Mouse (Mus musculus) heart, embryonic 11.5 days (tissue): ENCODE results near the gene Gm17655. TPM values are rescaled to one million over a fixed set of nuclear protein-coding genes. Genes with fewer than 3 reads are reported as not detected.
"Not testable (repeated sequence)": the region's sequence is repeated elsewhere in the genome, so short reads cannot be mapped to it uniquely, and the experiment has no call there.

Experiments
- ATAC-seq: fragments of 200-750 bp; cut with Nextera tagmentation; replicated peaks from 2 replicates; pipeline ENCODE4 v1.8.0; 2017; ENCODE audit warnings: moderate library complexity; ENCODE audit not compliant: insufficient number of reproducible peaks, low FRiP score, low TSS enrichment
- H3K27ac ChIP-seq: fragments of 300-500 bp; sonication (generic); 2 replicates; pipeline ENCODE4 v1.5.1; 2014; ENCODE audit warnings: mild to moderate bottlenecking, low read depth, low read length
- H3K27me3 ChIP-seq: fragments of 300-500 bp; sonication (generic); 2 replicates; pipeline ENCODE4 v1.6.1; 2014; ENCODE audit warnings: mild to moderate bottlenecking, low read length, mixed read lengths; ENCODE audit not compliant: control insufficient read depth, insufficient read depth
- H3K36me3 ChIP-seq: fragments of 300-500 bp; sonication (generic); 2 replicates; pipeline ENCODE4 v1.6.1; 2014; ENCODE audit warnings: mild to moderate bottlenecking, low read length, moderate library complexity, mixed read lengths; ENCODE audit not compliant: control insufficient read depth, insufficient read depth
- H3K4me1 ChIP-seq: fragments of 300-500 bp; sonication (generic); 2 replicates; pipeline ENCODE4 v1.6.1; 2014; ENCODE audit warnings: low read length; ENCODE audit not compliant: control insufficient read depth, insufficient read depth
- H3K4me2 ChIP-seq: fragments of 300-500 bp; sonication (generic); 2 replicates; pipeline ENCODE4 v1.6.1; 2014; ENCODE audit warnings: mild to moderate bottlenecking, moderate library complexity
- H3K4me3 ChIP-seq: fragments of 300-500 bp; sonication (generic); 2 replicates; pipeline ENCODE4 v1.5.1; 2014; ENCODE audit warnings: low read depth, low read length
- H3K9ac ChIP-seq: fragments of 300-500 bp; sonication (generic); 2 replicates; pipeline ENCODE4 v1.6.1; 2014; ENCODE audit warnings: mild to moderate bottlenecking, low read depth, low read length, moderate library complexity
- H3K9me3 ChIP-seq: fragments of 300-500 bp; sonication (generic); replicated peaks from 2 replicates; pipeline ENCODE4 v1.6.1; 2016; ENCODE audit warnings: low read length; ENCODE audit not compliant: control insufficient read depth
- WGBS: fragments of 180-500 bp; shearing (Covaris S2); extraction: QIAGEN DNeasy Blood & Tissue Kit; methylation state at CpG from one replicate; pipeline ENCODE4 v1.1.7; 2014; ENCODE audit not compliant: insufficient replicate concordance; 5-methylcytosine and 5-hydroxymethylcytosine counted together
- polyA plus RNA-seq: library from polyadenylated mRNA; unstranded; fragments of >200 nt; fragmentation: Nextera tagmentation; extraction: Ambion mirVana; gene quantifications from 2 replicates; pipeline ENCODE4 v1.2.1, GENCODE M21; 2014

The Gm17655 gene
- polyA plus RNA-seq, 1 experiment from 2014 or later, result 1.7 TPM

- Histone ChIP-seq H3K9ac (peak overlapping the region; percentile 68), H3K36me3 (no peaks in the 10 kb centered on the region), H3K9me3 (no peaks in the 10 kb centered on the region), H3K4me3 (peak overlapping the region; percentile 50), H3K27me3 (no peaks in the 10 kb centered on the region), H3K4me2 (peak overlapping the region; percentile 81), H3K27ac (no peak overlapping the region; the same call in 1 of the 2 replicates), H3K4me1 (no peaks in the 10 kb centered on the region)
- no peak for ATAC-seq
- WGBS, result 5% methylated on average over 4 of the region's 4 CpGs
Observed at GRCm38 (mm10) chr5:110094847-110095213, 22.5 kb upstream of the Gm17655 start.

GRCm38 (mm10) chr5:110094030-110094846, 21.9 kb upstream of the Gm17655 start, which contains the start of gene Gm35315:
Gene Gm35315 (minus strand): TSS chr5:110094420.
- Histone ChIP-seq H3K4me1 (no peaks in the 10 kb centered on the region), H3K9ac (peak within 1 kb of the TSS; percentile 68), H3K9me3 (no peaks in the 10 kb centered on the region), H3K4me3 (peak within 1 kb of the TSS; percentile 50), H3K27me3 (no peaks in the 10 kb centered on the region), H3K4me2 (peak within 1 kb of the TSS; percentile 81), H3K27ac (no peak within 1 kb of the TSS; the same call in 1 of the 2 replicates), H3K36me3 (no peaks in the 10 kb centered on the region)
- WGBS, result 2% methylated on average over 21 of the region's 25 CpGs
- ATAC-seq, result peak; percentile 98

DNA sequence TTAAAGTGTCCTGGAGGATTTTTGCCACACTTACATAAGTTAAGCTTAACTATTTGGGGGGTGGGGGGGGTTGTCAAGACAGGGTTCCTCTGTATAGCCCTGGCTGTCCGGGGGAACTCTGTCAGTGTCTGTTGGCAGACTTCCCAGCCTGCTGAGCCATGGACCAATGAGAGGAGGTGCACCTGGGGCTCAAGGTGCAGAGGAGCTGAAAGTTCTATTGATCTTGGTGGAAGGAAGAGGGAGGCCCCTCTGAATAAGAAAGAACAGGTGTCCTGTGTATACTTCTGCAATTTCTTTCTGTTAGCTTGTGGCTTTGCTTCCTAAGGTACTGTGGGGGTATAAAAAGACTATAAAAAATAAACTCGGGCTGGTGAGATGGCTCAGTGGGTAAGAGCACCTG, 19.2 kb upstream of the Gm17655 start:
- Histone ChIP-seq H3K27me3 (no peaks in the 10 kb centered on the region), H3K4me2 (no peak overlapping the region), H3K4me3 (no peak overlapping the region), H3K27ac (no peak overlapping the region), H3K9ac (no peak overlapping the region), H3K9me3 (no peaks in the 10 kb centered on the region), H3K36me3 (no peaks in the 10 kb centered on the region), H3K4me1 (no peaks in the 10 kb centered on the region)
- no peak for ATAC-seq
- 62% methylated on average over 2 of the region's 2 CpGs for WGBS

DNA sequence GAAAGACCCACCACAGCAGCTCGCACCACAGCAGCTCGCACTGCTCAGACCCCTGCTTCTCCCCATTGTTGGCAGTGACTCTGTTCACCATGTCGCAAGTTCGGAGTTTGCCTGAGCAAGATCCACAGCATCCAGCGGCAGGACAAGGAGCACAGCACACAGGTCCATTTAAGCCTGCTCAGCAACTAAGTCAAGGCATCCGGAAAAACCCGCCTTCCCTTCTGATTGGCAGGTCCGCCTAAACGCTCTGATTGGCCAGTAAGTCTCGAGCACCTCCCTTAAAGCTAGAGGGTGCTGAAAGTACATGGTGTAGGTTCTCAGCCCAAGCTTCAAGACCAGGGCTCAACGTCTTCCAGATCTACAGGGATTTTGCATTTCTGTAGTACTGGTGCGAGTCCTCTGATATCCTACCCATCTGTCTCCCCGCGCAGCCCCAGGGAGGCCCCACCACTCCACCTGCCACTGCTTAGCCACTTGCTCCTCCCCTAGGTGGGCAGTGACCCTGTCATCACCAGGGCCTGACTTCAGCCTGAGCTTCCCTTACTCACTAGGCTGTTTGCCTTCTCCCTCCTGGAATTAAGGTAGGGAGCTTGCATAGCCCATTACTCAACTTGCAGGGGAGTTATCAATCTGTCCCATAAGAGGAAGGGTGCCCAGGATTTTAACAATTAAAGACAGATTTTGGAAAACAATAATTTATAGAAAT, 14.0 kb upstream of the Gm17655 start:
- Histone ChIP-seq H3K4me3 (peak overlapping the region; percentile 12; the same call in 1 of the 2 replicates), H3K9ac (no peak overlapping the region), H3K9me3 (no peaks in the 10 kb centered on the region), H3K4me1 (no peaks in the 10 kb centered on the region), H3K4me2 (peak overlapping the region; percentile 27), H3K36me3 (no peaks in the 10 kb centered on the region), H3K27ac (no peak overlapping the region), H3K27me3 (no peaks in the 10 kb centered on the region)
- ATAC-seq, result 0 out of 2 replicates have a peak, but pooled peaks have one; percentile 31
- WGBS, result 19% methylated on average over 14 of the region's 14 CpGs

- ATAC-seq, result no peak
- 70% methylated on average over 4 of the region's 4 CpGs for WGBS
- no peaks in the 10 kb centered on the region for H3K36me3 ChIP-seq
- no peak overlapping the region for H3K27ac ChIP-seq
- H3K27me3 ChIP-seq, result no peaks in the 10 kb centered on the region
- no peak overlapping the region for H3K9ac ChIP-seq
- no peaks in the 10 kb centered on the region for H3K4me1 ChIP-seq
- H3K4me2 ChIP-seq, result no peak overlapping the region
- H3K4me3 ChIP-seq, result no peak overlapping the region
- 0 out of 2 replicates have a peak, but pooled peaks cover 5% of the 10 kb centered on the region for H3K9me3 ChIP-seq
Observed at GRCm38 (mm10) chr5:110082961-110083360, 10.6 kb upstream of the Gm17655 start.

GRCm38 (mm10) chr5:110057637-110058408, 14.5 kb downstream of the Gm17655 start:
- Histone ChIP-seq H3K27ac (no peak overlapping the region), H3K27me3 (no peaks in the 10 kb centered on the region), H3K4me2 (peak overlapping the region; percentile 61), H3K9ac (peak overlapping the region; percentile 82), H3K36me3 (no peaks in the 10 kb centered on the region), H3K4me1 (no peaks in the 10 kb centered on the region), H3K9me3 (no peaks in the 10 kb centered on the region), H3K4me3 (peak overlapping the region; percentile 62)
- 2% methylated on average over 19 of the region's 19 CpGs for WGBS
- peak; percentile 99 for ATAC-seq

DNA sequence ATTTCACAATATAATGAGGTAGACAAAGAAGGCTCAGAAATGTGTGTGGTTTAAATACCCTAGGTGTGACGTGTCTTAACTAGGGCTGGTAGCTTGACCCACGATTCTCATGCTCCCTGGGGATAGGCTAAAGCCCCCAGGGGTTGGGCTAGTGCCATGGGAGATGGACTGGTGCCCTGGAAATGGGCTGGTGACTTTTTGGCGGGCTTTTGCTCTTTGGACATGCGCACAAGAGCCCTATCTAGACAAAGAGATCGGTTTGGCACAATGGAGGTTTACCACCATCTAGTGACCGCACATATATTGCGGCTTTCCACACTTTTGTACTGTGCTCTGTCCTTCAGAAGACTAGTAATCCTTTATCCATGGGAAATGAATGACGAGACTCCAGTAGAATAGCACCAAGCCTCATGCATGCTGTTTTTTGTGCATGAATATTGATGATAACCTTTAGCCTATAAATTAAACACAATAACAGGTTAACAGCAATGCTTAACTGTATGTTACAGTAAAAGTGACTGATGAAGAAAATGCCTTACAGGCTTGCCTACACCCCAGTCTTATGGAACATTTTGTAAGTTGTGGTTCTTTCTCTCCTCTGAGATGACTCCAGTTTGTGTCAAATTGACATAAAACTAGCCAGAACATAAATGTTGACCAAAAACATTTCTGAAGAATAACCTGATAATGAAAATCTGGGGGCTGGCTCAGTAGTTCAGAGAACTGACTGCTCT, 48.5 kb downstream of the Gm17655 start:
- Histone ChIP-seq H3K4me3 (0 out of 2 replicates have a peak overlapping the region, but pooled peaks have one; percentile 1), H3K4me2 (peak overlapping the region; percentile 54)
- not testable (repeated sequence) for H3K36me3 ChIP-seq, H3K4me1 ChIP-seq, H3K9ac ChIP-seq, H3K9me3 ChIP-seq, H3K27ac ChIP-seq, H3K27me3 ChIP-seq
- WGBS, result 41% methylated on average over 8 of the region's 8 CpGs
- ATAC-seq, result peak; percentile 55

DNA sequence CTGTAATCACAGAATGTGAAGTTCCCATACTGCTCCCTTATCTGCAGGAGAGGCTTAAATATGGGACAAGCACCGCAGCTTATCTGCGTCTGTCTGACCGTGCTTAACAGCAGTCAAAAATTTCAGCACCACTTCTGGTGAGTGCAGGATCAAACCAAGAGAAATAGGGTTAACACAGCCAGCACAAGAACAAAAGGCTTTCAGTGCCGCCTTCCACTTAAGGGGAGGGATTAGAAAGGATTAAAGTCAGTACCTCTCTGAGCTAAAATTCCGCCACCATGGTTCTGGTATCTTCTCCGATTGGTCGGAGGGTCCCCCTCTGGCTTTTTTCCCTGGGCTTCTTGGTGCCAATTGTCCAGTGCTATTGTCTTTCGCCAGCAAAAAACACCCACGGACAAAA, 49.0 kb downstream of the Gm17655 start:
- H3K4me3 ChIP-seq, result peak overlapping the region; percentile 1; the same call in 1 of the 2 replicates
- ATAC-seq, result peak; percentile 52; the same call in 1 of the 2 replicates
- no peaks in the 10 kb centered on the region for H3K36me3 ChIP-seq
- H3K9ac ChIP-seq, result no peak overlapping the region
- WGBS, result 30% methylated on average over 9 of the region's 9 CpGs
- no peak overlapping the region for H3K27ac ChIP-seq
- H3K4me1 ChIP-seq, result no peaks in the 10 kb centered on the region
- H3K4me2 ChIP-seq, result peak overlapping the region; percentile 54
- H3K9me3 ChIP-seq, result no peaks in the 10 kb centered on the region
- no peaks in the 10 kb centered on the region for H3K27me3 ChIP-seq
